Mouse (Mus musculus) right cerebral cortex, adult 18-20 months (tissue): Measurements from ENCODE around the gene Gm28048.

ENCODE experiments used
- DNase-seq: peaks from one replicate; pipeline ENCODE4 v3.0.0; 2022; ENCODE audit warnings: mixed read lengths

Gm28048 gene

GRCm38 (mm10) chr11:22987357-22987756 is 5.5 kb upstream of the Gm28048 start:
- DNase-seq: peak; percentile 55

GRCm38 (mm10) chr11:22985510-22985909 is 3.6 kb upstream of the Gm28048 start:
- no peak for DNase-seq

GRCm38 (mm10) chr11:22982846-22983245 is 956 bp upstream of the Gm28048 start:
- no peak for DNase-seq

- DNase-seq: peak; percentile 15
These were observed 343 bp downstream of the Gm28048 start for GRCm38 (mm10) chr11:22981543-22981950.

GRCm38 (mm10) chr11:22981041-22981440 is 849 bp downstream of the Gm28048 start:
- DNase-seq: no peak

GRCm38 (mm10) chr11:22979221-22979620 is 2.7 kb downstream of the Gm28048 start:
- DNase-seq: no peak

- no peak for DNase-seq
These were observed 3.2 kb downstream of the Gm28048 start for GRCm38 (mm10) chr11:22978711-22979110.

GRCm38 (mm10) chr11:22978215-22978614 is 3.7 kb downstream of the Gm28048 start:
- no peak for DNase-seq

GRCm38 (mm10) chr11:22973599-22973998 is 8.3 kb downstream of the Gm28048 start:
- DNase-seq: peak; percentile 56

- DNase-seq: peak; percentile 88
These were observed 9.0 kb downstream of the Gm28048 start for GRCm38 (mm10) chr11:22972746-22973526.

GRCm38 (mm10) chr11:22971835-22972709 is 9.8 kb downstream of the Gm28048 start, which contains the start of gene Zrsr1:
Zrsr1 (plus strand) TSS chr11:22972005.
- peak; percentile 86 for DNase-seq

- no peak for DNase-seq
These were observed 11.3 kb downstream of the Gm28048 start for GRCm38 (mm10) chr11:22970546-22970945.

GRCm38 (mm10) chr11:22969486-22969885 is 12.4 kb downstream of the Gm28048 start:
- no peak for DNase-seq

- no peak for DNase-seq
These were observed 16.4 kb downstream of the Gm28048 start for GRCm38 (mm10) chr11:22965503-22965902.

- DNase-seq: no peak
These were observed 17.5 kb downstream of the Gm28048 start for GRCm38 (mm10) chr11:22964401-22964800.

- no peak for DNase-seq
These were observed 19.8 kb downstream of the Gm28048 start for GRCm38 (mm10) chr11:22962101-22962500.

- DNase-seq: no peak
These were observed 24.0 kb downstream of the Gm28048 start for GRCm38 (mm10) chr11:22957791-22958374.

- peak; percentile 17 for DNase-seq
These were observed 25.1 kb downstream of the Gm28048 start for GRCm38 (mm10) chr11:22956830-22957229.

- no peak for DNase-seq
These were observed 25.5 kb downstream of the Gm28048 start for GRCm38 (mm10) chr11:22956346-22956745.

GRCm38 (mm10) chr11:22952668-22953067 is 29.2 kb downstream of the Gm28048 start:
- no peak for DNase-seq

GRCm38 (mm10) chr11:22950131-22950530 is 31.8 kb downstream of the Gm28048 start:
- DNase-seq: no peak

GRCm38 (mm10) chr11:22949101-22949500 is 32.8 kb downstream of the Gm28048 start:
- DNase-seq: no peak

- no peak for DNase-seq
These were observed 42.9 kb downstream of the Gm28048 start for GRCm38 (mm10) chr11:22938983-22939382.
